Mouse (Mus musculus) layer of hippocampus, adult 8-10 months (tissue): Measurements from ENCODE around the gene Wnt6. TPM values are rescaled to one million over a fixed set of nuclear protein-coding genes. Genes with fewer than 3 reads are reported as not detected.

Experiments used
- DNase-seq, 2 experiments: peaks; one replicate each; pipeline ENCODE4 v3.0.0; 2022; ENCODE audit warnings: low spot score in 2 of 2
- total RNA-seq, 4 experiments: library from RNA; stranded (reverse); gene quantifications; 2 replicates each; pipeline ENCODE4 v1.2.4; 2022

The Wnt6 gene
- 1 to 10 TPM; 1.0 to 1.7 (median 1.4) TPM for total RNA-seq

DNA sequence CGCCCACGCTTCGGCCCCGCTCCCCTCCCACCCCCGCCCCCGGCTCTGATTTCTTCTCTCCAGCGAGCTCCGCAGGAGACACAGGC is at the start of gene Wnt6:
Gene Wnt6, plus strand, starts transcription at position 48 of the 86 bp plus-strand sequence.
- no peak for DNase-seq

DNA sequence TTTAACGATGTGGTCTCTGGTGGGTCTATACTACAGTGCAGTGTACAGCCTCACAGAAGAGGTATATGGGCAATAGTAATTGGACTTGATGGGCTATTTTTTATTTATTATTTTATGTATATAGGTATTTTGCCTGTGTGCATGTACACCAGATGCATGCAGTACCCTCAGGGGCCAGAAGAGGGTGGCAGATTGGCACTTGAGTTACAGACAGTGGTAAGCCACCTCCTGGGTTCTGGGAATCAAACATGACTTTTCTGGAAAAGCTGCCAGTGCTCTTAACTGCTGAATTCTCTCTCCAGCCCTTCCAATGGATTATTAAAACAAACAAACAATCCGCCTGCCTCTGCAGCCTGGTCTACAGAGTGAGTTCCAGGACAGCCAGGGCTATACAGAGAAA is 47.9 kb upstream of the Wnt6 start:
- no peak for DNase-seq

DNA sequence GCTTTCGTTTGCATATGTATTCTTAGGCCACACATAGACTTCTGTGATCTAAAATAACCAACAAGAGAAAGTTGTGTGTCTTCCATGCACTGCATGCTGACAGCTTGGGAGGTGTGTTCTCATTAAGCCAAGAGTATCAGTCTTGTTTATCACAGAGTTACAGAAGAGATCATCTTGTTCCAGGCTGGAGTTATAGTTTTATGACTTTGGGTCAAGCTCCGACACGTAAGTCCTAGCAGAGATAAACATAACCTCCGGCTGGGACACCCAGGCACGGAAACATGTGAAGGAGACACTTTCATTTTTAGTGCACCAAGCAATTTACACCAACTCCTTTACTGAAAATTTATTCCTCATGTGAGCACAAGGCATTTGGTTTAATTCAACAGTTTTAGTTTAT is 45.6 kb upstream of the Wnt6 start:
- no peak for DNase-seq

DNA sequence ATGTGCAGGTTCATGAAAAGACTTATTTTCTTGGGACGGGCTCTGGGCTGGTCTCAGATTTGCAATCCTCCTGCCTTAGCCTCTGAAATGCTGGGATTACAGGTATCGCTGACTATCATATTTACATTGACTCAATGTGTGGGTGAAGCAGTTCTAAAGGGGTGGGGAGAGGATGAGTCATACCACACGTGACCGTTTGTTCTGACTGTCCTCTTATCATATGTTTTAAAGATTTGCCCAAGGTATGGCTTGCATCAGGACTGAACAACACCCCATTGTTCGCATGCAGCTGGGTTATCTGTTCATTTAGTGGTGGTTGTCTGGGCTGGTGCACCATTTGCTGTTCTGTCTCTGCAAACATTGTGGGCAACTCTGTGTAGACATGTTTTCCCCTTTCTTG is 45.0 kb upstream of the Wnt6 start:
- no peak for DNase-seq

DNA sequence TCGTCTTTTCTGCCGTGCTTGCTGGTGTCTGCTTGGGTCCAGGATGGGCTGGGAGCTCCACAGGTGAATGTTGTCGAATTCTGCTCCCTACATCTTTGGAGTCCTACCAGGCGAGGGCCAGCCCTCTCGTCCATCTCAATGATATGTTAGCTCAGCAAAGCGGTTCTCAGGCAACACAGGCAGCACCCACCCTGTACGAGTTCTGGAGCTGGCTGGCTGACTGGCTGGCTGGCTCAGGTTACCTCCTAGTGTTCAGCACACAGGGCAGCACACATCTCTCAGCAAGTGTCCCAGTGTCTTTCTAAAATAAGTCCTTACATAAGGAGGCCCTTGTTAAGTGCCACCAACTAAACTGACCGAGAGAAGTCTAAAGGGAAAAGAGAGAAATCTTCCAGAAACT is 43.2 kb upstream of the Wnt6 start:
- DNase-seq: no peak

GRCm38 (mm10) chr1:74736977-74737376 is 34.7 kb upstream of the Wnt6 start:
- no peak for DNase-seq

- DNase-seq: no peak
These were observed 34.2 kb upstream of the Wnt6 start for GRCm38 (mm10) chr1:74737500-74737899.

DNA sequence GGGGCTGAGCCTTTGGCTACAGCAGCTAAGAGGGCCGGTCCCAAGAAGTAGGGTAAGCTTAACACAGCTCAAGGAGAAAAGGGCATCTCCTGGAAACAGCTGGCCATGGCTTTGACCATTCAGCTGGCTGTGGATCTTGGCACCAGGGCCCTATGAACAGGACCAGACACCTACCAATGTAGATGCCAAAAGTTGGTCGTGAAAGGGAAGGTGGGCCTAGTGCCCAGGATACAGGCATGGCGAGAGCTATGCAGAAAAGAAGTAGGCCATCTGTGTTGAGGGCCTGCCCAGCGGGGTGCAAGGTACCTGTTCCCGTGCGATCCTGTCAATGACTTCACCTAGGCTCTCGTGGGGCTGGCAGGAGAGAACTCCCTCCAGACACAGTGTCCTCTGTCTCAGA is 30.8 kb upstream of the Wnt6 start:
- DNase-seq: no peak

DNA sequence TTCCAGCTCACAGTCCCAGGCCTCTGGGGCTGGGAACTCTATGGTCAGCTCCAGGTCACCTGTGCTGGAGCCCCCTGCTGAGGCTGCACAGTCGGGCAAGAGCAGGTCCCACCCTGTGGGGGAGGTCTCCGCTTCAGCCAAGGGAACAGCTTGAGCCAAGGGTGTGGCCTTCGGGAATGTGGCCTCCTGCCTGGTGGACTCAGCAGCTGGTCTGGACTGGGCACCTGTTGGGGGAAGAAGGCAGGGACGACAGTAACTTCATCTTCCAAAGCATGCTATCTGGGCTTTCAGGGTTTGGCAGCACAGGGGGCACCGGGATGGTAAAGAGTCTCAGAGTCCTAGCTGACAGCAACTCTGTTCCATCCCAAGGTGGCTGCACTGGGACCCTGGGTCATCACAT is 24.4 kb upstream of the Wnt6 start:
- DNase-seq: no peak

- peak in 1 of 2 experiments; percentile 24 for DNase-seq
These were observed 22.9 kb upstream of the Wnt6 start, which contains the start of gene Prkag3 for GRCm38 (mm10) chr1:74748643-74749271. Gene Prkag3 (minus strand): TSS chr1:74749221.

DNA sequence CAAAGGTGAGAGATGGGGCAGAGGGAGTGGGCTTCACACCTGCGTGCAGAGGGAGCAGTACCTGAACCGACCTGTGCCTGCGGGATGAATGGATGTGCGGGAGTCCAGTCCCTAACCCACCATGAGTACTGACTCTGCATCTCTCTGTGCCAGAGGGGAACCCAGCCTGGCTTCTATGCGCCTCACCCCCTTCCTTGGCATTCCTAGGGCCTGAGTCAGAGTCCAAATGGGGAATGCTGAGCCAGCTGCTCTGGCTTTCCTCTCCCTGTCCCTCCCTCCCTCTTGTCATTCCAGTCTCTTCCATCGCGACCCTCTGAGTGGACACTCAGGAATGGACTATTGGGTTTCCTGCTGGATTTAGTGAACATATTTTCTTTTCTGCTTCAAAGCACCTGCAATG is 22.4 kb upstream of the Wnt6 start:
- no peak for DNase-seq

GRCm38 (mm10) chr1:74750683-74751082 is 21.0 kb upstream of the Wnt6 start:
- DNase-seq: no peak

- no peak for DNase-seq
These were observed 19.5 kb upstream of the Wnt6 start for GRCm38 (mm10) chr1:74752150-74752549.

GRCm38 (mm10) chr1:74752833-74753232 is 18.9 kb upstream of the Wnt6 start:
- no peak for DNase-seq

- no peak for DNase-seq
These were observed 18.3 kb upstream of the Wnt6 start for GRCm38 (mm10) chr1:74753266-74753974.

DNA sequence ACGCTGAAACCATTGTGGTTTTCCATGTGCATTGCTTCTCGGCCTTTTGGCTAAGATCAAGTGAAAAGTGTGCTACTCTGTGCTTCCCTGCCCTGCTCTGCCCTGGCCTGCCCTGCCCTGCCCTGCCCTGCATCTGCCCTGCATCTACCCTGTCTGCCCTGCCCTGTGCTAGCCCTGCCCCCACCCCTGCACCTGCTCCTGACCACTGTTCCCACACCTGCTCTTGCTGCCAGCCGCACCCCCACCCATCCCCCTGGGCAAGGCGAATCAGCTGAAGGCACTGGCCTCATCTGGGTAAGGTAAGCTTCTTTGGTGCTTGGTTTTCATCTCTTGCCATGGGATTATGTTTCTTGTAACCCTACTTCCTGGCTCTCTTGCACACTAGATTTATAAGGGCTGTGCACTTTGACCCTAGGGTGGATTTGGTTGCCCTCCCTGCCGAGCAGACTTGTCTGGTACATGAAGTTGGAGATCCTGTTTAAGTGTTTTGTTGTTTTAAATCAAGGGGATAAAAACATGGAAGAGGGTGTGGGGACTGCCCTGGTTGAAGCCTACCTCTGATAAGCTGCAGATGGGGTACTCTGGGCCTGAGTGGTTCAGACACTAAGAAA is 17.4 kb upstream of the Wnt6 start:
- DNase-seq: no peak

DNA sequence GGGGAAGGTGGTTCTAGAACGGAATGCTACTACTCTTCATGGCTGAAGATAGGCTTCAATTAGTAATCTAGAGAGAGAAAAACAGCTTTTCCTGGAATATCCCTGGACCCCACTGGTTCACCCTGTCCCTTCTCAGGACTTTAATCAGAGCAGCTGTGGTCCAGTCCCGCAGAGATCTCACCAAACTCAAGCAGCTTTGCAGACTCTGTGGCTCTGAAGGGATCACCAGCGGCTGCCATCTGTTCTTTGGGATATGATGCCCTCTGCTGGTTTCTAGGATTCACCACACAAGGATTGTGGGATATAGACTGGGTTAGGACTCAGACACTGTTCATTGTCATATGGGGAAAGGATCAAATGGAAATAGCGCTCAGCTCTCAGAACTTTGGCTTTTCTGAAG is 11.9 kb upstream of the Wnt6 start:
- DNase-seq: peak in 1 of 2 experiments; percentile 44

GRCm38 (mm10) chr1:74763081-74763480 is 8.6 kb upstream of the Wnt6 start:
- peak in 1 of 2 experiments; percentile 68 for DNase-seq

DNA sequence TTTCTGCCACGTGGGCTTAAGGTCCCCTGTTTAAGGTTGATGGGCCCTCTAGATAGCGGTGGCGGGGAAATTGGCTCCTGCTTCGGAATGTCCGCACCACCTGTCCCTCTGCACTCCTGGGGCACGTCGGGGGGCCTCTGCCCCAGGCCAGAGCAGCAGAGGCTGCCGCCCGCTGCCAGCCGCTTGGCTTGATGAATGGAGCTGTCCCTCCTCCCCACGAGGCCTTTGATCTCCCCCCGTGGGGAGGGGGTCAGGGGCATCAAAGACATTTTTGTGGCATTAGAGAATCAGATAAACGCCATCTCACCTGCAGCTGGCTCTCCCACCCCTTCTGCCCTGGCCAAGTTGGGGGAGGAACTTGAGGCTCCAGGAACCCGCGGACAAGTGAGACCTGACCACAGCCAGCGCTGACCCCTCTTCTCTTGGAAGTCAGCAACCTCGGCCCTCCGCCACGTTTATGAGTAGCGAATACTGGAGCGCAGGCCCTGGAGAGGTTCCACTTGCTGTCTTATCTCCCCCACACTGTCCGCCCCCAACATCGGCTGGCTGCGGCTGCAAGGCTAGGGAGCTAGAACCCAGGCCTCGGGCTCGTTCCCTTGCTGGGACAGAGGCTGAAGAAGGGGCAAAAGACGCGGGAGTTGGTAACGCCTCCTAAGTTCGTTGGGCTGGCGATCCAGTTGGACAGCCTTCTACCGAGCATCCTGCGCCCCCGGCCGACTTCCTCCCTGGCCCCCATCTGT is 795 bp upstream of the Wnt6 start:
- no peak for DNase-seq

DNA sequence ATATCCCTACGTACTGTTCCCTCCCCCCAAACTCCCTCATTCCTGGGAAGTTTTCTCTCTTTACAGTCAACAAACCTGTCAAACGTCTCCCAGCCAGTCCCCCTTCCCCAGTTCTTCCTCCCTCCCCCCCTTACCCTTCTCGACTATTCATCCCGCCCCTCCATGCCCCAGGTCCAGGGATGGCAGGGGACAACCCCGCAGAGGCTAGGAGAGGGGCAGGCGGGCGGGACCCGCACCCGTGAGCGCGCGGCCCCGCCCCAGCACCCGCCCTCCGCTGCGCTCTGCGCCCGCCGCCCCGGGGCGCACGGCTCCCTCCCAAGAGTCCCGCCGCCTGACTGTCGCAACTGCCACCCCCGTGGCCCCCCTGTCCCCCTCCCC is 236 bp upstream of the Wnt6 start:
- no peak for DNase-seq

DNA sequence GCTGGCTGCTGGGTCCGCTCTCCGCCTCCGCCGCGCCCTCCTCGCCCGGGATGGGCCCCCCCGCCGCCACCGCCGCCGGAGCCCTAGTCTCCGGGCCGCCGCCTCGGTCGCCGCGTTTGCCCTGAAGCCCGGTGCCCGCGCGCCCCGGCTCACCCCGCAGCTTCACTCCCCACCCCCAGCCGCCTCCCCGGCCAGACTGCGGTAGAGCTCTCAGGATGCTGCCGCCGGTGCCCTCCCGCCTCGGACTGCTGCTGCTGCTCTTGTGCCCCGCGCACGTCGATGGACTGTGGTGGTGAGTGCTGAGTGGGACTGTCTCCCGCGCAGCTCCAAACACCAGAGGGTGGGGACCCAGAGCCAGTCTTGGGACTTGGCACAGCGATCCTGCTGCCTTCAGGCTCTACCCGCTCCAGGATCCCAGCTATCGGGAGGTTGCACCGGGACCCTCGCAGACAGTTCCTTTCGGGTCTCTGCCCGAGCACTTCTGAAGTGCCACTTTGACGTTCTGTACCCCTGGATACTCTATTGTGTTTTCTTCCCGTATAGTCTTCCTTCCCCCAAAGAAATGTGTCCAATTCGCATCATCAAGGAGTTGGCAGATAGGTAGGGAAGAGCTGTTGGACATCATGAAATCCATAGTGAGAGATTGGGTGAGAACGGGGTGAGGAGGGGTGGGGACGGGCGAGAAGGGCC is 384 bp downstream of the Wnt6 start:
- no peak for DNase-seq

DNA sequence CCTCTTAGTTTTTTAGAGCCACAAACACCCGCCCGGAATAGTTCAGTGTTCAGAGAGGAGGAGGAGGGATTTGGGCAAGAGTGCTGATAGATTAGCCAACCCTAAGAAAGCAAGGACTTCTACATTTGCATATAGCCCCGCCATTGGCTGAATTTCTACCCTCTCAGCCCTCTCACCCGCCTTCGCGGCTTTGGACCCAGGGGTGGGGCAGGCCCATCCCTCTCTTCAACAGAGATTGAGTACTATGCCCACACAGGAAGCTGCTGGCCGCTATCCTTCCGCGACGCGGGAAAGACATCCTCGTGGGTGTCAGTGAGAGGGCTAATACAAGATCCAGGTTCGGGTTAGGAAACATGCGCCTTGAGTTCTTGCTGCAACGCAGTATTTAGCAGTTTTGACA is 1.4 kb downstream of the Wnt6 start:
- no peak for DNase-seq
